Mouse (Mus musculus): ENCODE data around the gene Cacng4. TPM values are rescaled to one million over a fixed set of nuclear protein-coding genes. Genes with fewer than 3 reads are reported as not detected.

Gene Cacng4
- total RNA-seq, 2 experiments from 2014 or later = 8.9 to 12.1 TPM

DNA sequence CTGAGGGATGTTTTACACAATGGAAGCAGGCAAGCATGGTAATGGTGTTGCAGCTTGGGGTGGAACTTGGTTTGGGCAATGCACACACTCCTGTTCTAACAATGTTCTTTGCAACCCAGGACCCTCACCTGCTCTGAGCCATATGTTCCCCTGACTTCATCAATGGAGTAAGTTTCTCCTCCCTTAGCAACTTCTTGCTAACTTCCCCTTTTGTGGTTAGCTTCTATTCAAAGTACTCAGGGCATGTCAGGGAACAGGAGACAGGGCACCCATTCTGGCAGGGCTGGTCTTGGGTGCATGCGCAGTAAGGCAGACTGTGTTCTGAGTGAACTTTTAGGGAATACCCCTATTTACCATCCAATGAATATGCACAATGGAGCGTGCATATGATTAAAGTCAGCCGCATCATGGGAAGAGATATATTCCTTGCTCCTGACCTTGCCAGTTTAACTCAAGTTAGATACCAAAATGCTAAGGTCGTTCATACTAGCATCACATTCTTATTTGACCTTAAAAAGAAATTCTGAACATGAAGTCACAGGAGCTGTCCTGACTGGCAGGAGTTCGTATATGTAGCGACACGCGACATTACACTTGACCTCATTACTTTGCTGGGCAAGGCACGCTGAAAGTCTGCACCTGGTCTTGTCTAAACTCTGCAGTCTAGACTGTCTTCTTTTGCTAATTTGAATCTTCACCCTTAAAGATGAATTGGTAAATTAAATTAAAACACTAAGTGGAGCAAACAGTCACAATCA lies 73.9 kb downstream of the Cacng4 start:
- DNase-seq (ENCODE audit: low spot score in 2 of 2) = no peak

DNA sequence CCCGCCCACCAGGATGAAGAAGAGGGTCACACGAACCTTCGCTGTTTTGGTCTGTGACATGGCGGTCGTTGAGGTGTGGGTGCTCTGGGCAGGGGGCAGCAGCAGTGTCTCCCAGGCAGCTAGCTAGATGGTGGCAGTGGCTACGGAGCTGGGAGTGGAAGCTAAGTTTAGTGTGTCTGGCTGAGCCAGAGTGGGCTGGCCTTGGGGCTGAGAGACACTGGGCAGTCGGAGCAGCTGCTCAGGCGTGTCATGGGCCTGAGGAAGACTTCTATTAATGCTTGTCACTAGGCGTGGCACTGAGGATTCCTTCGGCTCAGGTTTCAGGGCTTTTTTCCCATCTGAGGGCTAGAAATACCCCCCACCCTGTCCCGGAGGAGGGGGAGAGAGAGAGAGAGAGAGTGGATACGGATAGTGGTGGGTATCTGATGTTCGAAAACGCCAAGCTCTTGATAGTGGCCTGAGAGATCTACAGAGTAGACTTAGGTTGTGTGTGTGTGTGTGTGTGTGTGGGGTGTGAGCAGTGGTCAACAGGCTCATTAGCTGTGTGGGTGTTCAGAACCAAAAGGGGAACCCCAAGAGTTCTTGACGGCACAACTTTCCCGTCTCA lies 77.9 kb downstream of the Cacng4 start, which contains the start of gene Cacng1:
Gene Cacng1, minus strand, starts transcription at position 191 of the 607 bp plus-strand sequence.
- DNase-seq (ENCODE audit: low spot score in 2 of 2) = no peak

DNA sequence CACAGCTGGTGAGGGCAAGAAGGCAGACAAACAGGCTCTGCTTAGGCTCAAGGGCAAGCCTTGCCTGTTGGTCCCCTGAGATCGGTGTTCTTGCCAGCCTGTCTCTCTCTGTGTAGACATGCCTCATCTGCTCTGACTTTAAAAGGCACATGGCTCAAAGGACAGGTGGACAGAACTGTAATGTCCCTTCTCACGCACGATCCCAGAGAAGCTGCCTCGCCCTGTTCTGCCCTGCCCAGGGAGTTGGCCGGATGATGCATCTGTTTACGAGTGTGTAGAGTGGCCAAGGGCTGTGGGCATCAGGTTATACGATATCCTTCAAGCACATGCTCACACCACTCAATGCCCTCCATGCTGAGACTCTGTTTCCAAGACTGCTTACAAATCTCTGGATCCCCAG lies 80.0 kb downstream of the Cacng4 start:
- DNase-seq (ENCODE audit: low spot score in 2 of 2) = no peak

DNA sequence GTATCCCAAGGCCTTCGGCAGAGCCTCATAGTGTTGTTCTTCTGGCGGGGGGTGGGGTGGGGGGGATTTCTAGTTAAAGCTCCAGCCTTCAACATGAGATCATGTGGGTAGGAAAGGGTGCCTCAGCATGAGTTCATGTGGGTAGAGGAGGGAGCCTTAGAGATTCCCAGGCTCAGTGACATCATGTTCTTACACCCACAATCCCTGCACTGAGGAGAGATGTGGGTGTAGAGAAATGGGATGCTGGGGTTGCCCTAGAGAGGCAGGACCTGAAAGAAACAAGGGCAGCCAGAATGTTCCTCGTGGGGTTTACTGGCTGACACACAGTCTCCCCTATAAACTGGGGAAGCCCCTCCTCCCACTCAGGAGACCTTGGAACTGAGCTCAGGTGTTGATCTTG lies 84.0 kb downstream of the Cacng4 start:
- no peak for DNase-seq (ENCODE audit: low spot score in 2 of 2)

DNA sequence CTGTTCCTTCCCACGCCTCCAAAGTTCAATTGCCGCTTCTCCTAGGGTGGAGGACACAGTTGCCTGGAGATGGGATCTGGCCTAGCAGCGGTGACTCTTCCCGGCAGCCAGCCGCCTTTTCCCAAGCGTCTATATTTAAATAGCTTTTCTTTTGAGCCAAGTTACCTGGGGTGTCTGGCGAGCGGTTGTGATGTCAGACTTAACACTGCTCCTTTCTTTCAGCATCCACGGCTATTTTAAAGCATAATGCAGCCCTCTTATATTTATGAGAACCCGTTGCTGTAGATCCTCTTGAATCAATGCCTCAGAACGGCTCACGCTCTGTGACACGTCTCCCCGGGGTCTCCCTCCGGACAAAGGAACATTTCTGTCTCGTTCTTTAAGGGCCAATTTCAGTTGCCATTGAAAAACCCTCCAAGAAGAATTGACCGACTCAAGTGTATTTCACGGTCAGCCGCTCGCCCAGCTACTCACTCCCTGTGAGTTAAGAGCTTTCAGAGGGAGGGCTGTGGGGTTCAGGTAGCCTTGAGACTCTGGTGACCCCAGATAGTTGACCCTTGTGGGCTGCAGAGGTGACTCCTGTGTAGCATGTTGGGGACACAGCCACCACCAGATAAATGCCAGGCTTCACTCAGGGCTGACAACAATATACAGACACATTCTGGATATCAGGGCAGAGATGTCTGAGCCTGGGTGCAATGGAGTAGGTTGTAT lies 86.3 kb downstream of the Cacng4 start:
- DNase-seq (ENCODE audit: low spot score in 2 of 2) = no peak

DNA sequence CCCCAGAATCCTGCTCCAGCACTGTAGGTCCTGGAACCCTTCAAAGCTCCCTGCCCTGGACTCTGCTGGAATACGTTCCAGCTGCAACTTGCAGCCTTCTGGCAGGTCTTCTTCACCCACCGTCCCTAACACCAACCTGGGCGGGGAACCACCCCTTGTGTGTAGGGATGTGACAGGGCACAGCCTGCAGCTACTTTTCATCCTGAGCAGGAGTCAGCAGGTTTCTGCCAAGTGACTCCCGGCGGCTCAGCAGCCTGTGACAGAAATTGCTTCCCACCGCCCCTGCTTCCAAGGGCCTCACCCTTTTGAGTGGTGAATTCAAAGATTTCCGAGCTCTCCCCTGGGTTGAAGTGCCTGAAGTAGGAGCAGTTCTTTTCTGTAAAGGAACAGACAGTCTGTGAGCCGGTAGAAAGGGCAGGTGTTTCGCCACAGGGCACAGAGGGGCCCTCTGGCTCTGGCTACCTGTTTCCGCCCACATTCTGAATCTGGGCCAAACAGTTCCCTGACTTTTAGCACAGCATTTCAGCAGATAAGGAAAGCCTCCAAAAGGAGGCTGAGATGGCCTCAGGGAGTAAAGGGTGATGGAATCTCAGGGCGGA lies 88.8 kb downstream of the Cacng4 start:
- no peak for DNase-seq (ENCODE audit: low spot score in 2 of 2)

DNA sequence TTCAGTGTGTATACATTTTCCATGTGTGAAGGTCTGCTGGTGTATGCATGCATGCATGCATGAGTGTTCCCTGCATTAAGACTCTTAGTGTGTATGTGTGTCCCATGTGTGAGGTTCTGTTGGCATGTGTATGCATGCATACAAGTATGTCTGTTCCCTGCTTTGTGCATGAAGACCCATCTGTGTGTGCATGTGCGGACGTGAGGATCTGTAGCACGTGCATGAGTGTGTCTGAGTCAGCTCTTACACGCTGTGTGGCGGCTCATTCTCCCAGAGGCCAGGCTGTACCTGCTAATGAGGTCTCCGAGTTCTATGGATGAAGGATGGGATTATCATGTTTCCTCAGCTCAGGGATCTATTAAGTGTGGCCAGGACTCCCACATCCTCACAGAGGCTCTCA lies 89.3 kb downstream of the Cacng4 start:
- DNase-seq (ENCODE audit: low spot score in 2 of 2) = no peak

DNA sequence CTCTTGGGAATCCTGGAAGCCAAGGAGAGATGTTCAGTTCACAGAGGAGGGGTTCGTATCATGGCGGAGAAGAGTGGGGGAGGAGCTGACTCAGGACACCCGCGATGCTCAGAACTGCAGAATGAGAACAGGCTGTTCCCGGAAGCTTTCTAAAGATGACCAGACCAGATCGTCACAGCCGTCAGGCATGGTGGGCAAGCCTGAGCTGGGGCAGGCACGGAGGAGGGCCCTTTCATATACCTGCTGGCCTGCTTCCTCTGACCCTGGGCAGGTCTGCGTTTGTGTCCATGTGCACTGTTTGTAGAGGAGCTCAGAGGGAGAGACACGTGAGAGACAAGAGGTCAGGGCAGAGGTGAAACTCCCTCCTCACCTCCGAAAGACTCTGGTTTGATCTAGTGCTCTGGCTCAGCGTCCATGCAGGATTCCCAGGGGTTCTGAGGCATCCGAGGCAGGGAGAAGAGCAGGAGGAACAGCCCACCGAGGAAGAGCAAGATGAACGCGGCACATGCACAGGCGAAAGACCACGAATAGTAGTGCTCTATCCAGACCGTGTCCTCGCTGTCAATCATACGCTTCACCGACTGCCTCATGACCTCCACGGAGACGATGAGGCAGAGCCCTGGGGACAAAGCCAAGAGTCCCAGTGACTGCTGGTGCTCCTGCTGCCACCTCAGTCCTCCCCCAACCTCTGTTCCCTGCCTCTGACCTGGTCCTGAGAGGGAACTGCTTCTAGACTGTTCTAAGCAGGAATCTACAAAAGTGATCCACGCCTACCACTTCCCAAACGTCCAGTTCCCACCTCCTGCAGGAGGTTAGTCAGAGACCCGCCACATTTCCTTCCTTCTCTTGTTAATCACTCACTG lies 90.9 kb downstream of the Cacng4 start:
- no peak for DNase-seq (ENCODE audit: low spot score in 2 of 2)

DNA sequence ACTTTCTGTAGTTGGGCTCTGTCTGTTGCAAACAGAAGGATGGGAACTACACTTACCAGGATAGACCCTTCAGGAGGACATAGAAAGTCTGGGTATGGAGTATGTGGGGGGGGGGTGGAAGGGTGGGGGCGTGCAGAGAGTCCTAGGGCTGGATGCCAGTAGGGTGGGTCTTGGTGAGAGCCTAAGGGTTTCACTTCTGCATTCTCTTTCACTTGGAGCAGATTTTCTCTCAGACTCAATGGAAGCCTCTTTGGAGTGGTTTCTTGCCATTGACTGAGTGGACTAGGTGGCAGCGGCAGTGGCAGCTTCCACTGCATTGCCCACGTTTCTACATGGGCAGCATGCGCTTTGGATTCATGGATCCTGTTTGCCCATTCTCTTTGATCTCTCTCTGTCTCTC lies 94.4 kb downstream of the Cacng4 start:
- no peak for DNase-seq (ENCODE audit: low spot score in 2 of 2)

DNA sequence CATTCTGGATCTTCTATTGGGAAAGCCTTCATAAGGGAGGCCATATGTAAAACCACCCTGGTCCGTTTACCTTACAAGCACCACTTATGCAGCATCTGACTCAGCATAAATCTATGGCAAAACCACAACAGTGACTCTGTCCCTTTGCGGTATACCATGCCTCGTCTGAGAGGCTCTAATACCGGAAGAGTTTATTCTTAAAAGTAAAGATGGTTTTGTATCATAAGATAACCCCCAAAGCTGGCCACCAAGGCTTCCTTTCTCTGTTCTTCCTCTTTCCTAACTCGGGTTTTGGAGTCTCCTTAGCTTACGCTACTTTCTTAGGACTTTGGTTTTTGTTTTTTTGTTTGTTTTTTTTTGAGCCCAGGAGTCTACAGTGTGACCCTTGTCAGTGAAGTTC lies 101.0 kb downstream of the Cacng4 start:
- no peak for DNase-seq (ENCODE audit: low spot score in 2 of 2)

DNA sequence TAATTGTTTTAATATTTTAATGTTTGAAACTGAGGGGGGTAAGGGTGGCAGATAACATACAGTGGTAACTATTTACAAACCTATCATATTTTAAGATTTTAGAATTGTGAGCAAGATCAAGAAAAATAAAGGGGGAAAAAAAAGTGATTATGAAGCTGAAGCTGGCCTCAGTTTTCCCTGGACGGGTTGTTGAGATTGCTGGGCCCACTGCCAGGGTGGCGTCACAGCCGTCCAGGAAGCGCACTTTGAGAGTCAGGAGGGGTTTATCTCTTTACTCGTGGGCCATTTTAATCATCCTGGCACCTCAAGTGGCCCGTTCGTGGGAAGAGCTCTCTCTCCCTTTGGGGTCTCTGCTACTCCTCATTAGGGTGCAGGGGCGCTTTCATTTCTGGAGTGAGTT lies 102.8 kb downstream of the Cacng4 start:
- no peak for DNase-seq (ENCODE audit: low spot score in 2 of 2)

DNA sequence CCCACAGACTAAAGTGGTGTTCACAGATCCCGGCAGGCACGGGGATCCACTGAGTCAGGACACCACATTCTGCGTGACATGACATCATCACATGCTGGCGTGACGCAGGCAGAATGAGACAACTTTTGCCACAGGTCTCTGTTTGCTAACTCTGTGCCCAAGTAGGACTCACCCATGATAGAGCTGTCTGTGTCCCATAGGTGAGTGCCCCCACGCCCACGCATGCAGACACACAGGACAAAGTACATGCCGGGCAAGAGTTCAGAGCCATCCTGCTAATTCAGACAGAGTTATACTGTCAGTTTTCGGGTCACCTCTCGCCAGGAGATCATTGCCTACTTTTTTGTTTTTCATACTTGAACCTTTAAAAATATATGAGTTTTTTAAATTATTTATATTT lies 105.9 kb downstream of the Cacng4 start:
- DNase-seq (ENCODE audit: low spot score in 2 of 2) = no peak

DNA sequence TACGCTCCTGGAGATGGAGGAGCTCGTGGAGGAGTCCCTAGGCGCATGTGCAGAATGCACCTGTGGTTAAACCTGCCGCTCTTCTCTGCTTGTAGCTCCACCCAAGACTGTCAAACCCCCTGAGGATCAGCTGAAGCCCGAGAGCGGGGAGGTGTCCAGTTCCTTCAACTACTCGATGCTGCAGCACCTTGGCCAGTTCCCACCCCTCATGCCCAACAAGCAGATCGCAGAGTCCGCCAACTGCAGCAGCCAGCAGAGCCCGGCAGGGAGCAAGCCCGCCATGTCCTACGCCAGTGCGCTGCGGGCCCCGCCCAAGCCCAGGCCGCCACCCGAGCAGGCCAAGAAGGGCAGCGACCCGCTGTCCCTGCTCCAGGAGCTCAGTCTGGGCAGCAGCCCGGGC lies 108.1 kb downstream of the Cacng4 start:
- no peak for DNase-seq (ENCODE audit: low spot score in 2 of 2)

DNA sequence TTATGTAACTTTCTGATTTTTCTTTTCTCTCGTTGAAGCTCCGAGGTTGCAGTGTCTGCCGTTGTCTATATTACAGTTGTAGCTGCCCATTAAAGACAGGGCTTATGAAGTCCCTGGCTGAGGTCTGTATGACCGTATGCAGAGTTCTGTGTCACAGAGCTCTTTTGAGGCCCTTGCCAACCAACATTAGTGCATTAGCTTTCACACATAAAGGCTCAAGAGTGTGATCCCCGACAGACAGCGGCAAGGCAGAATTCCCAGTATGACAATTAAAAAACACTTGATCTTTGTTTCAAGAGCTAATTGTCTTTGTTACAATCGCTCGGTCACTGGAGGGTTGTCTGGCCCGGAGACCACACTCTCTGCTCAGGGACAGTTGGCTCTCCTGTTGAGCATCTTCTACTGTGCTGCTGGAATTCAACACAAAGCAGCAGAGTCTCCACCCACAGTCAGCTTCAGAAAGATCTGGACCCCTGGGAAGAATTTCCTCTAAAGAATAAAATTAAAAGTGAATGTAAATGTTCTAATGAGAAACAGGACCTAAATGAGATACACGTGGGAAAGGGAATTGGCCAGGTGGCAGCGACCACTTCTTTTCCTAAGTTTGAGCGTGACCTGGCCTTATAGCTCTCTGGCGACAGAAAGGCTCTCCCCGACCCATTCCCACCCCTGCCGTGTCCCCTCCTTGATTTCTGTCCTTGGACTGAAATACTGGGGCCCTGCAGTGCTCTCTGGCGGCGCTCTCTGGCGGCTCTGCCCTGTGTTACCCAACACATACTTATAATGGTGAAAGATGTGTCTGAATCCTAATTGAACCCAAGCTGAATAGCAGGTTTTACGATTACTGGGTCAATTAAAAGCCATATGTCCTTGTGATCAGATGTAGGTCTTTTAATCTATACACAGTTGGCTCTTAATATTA lies 110.6 kb downstream of the Cacng4 start:
- no peak for DNase-seq (ENCODE audit: low spot score in 2 of 2)

DNA sequence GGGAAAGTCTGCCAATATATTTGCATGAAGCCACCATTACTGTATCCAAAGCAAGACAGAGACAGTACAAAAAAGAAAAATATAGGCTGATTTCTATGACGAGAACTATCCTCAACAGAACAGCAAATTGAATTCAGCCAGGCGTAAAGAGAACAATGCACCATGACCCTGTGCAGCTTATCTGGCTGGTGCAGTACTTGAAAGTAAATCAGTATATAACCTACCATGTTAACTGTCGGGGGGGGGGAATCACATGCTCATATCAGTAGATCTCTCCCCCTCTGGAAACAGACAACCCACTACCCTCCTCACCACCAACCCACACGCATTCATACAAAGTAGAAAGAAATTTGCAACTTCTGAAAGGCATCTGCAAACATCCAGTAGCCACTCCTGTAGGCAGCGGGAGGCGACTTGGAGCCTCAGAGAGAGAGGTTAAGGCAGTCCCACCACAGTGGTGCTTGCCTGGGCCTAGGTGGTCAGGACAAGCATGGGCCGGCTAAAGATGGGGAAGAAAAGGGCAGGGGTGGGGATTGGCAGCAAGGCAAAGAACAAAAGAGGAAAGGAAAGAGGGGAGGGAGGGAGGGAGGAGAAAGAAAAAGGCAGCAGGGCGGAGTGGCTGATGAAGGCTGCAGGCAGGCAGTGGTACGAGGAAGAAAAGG lies 111.5 kb downstream of the Cacng4 start:
- DNase-seq (ENCODE audit: low spot score in 2 of 2) = no peak

Data from adrenal gland, postnatal 4 days (tissue).